Mouse (Mus musculus) forelimb bud, embryonic 11.5 days (tissue): ENCODE measurements around the gene Tspo2.
A peak's percentile ranks its signal among the peaks of the same experiment; 100 is the strongest.

ENCODE experiments used
- DNase-seq: peaks from one replicate; pipeline ENCODE4 v3.0.0-alpha.2; 2012; ENCODE audit warnings: low read depth, low spot score

The Tspo2 gene

DNA sequence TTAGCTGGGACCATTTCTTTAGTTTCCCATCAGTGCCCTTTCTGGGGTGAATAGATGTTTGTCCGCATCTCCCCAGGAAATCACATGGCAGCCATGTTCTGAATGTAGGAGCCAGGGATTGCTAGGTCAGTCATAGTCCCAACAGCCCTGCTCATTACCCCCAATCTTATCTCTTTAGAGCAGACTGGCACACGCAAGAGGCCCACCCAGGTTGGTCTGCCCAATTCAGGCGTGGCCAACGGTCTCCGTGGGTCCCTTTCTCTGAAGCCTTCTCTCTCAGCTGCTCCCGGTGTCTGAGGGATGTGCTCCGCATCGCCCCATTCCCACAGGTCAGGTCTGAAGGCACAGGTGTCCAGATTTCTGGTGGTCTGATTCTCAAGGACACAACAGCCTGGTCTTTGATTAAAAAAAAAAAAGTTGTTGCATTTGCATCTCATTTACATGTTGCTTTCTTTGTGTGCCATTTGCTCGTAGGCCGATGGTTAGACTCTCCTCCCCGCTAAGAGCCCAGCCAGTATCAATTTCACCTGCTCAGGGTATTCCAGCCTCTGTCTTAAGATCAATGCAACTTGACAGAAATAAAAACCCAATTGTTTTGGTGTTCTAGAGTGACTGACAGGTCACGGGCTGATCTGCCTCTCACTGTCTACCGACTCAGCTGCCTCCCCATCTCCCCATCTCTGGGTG lies 513 bp downstream of the Tspo2 start:
- DNase-seq, result no peak

DNA sequence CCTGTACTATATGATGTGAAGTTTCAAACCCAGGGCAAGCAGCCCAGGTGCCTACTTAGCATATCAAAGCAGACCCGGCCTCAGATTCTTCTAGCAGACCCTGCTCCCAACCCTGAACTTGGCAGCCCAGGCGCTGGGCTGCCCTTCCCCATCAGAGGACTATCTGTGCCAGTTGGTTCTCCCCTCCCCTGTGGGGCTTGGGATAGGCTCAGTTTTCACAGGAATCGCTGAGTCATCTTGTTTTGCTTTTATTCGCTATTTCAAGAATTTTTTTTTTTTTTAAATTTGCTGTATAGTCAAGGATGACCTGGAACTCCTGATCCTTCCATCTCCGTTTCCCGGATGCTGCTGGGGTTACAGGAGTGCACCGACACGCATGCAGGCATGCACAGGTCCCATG lies 3.6 kb downstream of the Tspo2 start:
- no peak for DNase-seq

DNA sequence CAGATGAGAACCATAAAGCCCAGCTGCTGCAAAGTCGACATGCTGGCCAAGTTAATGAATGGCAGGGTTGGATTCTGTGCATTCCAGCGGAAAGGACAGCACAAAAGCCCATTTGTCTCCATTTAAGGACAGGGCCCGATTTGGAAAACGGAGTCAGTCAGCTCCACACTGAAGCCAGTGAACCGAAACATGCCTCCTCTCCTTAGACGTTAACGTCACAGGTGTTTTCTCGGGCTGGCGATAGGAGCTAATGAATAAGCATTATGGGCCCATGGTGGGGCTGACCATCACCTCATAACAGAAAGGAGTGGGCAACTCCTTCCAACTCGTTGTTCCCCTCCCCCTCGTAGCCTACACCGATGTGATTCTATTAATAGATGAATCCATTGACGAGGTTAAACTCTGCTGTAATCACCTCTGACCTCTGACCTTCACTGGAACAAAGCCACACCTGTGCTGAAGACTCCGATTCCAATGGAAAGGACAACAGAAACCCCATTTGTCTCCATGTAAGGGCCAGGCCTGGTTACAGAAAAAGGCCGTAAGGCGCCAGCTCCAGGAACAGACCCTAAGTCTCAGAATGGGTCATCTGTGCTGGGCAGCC lies 7.7 kb downstream of the Tspo2 start:
- DNase-seq, result no peak

DNA sequence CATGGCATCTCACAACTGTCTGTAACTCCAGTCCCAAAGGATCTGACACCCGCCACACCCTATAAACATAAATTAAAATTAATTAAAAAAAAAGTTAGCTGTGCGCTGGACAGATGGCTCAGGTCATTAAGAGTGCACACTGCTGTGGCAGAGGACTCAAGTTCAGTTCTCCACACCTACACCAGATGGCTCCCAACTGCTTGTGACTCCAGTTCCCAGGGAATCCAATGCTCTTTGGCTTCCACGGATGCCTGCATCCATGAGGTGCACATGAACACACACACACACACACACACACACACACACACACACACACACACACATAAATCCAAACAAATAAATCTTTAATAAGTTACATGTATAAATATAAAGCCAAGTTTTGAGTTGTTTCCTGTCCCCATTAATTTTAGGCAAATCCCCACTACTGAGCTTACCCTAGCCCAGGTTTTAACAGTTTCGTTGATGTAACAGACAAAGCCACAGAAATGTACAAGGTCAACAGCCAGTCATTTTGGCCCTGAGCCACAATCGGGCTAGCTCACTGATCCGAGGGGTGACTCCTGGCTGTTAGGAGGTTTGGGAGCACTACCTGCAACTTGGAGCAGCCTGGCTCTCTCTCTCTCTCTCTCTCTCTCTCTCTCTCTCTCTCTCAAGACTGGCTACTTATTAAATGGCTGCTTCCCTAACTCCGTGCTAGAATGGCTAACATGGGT lies 8.4 kb downstream of the Tspo2 start:
- DNase-seq, result peak; percentile 44

DNA sequence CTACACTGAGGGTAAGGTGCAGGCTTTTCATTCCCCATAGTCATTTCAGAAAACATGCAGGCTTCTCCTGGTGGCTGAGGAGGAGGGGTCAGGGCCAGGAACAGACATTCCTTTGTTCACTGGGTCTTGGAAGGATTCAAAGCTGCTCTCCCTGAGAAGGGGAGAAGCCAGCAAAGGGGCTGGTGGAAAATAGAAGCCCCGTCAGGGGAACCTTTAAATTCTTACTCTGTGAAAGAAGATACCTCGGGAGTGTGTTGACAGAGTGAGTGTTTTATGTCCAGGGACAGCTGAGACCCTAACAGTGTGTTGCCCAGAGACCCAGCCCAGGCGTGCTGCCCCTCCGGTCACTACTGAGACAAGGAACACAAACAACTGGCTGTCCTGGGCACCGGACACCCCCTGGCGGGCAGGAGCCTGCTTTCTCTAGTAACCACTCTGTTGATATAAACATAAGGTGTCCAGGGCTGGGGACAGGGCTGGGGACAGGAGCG lies 13.9 kb downstream of the Tspo2 start:
- DNase-seq, result peak; percentile 82

DNA sequence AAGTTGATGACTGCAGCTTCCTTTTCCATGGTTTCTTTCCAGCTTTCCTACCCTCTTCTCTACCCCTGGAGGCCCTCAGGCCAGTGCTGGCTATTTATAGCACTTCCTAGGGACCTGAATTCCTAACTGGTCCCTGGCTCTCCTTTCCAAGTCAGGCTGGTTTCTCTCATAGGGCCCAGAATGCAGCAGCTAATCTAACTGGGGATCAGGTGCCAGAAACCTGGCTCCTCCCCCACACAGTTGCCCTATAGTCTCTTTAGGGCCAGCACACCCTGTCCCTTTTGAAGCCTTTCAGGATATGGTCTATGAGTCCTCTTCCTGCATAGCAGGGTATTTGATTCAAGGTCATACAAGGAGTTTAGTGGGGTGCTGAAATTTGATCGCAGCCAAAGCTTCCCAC lies 14.8 kb downstream of the Tspo2 start:
- DNase-seq, result no peak

DNA sequence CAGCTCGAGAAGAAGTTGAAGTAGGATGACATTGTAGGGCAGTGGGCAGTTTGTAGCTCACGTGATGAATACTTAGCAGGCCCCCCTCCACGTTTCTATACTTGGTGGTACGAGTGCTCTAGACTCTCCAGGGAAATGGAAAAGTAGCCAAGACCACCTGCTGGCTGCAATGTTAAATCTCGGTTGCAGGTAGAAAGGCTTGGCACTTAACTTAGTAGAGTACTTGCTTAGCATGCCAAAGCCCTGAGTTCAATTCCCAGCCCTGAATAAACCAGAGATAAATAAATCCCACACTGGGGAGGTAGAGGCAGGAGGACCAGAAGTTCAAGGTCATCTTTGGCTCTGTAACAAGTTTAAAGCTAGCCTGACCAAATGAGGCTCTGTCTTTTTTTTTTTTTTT lies 16.8 kb downstream of the Tspo2 start:
- DNase-seq, result no peak

DNA sequence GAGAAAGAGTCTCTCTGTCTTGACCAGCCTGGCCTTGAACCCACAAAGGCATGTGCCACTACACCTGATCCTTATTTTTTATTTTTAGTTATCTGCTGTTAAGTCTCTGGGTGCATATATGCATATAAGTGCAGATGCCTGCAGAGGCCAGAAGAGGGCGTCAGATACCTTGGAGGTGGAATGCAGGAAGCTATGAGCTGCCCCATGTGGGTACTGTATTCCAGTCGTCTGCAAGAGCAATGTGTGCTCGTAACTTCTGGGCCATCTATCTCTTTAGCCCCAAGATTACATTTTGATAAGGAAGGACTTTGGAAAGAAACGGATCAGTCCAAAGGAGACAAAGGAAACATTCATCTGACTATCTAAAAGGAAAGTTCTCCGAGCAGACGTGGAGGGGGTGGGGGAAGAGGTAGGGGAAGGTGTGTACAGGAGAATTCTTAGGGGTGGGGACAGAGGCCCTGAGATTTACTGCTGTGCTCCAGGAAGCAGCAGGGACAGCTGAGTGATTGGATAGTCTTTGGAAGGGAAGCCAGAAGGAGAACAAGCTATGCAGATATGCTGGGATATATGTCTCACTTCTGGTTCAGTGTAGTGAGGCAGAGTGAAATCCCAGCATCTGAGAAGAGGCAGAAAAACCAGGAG lies 17.5 kb downstream of the Tspo2 start:
- DNase-seq, result no peak

DNA sequence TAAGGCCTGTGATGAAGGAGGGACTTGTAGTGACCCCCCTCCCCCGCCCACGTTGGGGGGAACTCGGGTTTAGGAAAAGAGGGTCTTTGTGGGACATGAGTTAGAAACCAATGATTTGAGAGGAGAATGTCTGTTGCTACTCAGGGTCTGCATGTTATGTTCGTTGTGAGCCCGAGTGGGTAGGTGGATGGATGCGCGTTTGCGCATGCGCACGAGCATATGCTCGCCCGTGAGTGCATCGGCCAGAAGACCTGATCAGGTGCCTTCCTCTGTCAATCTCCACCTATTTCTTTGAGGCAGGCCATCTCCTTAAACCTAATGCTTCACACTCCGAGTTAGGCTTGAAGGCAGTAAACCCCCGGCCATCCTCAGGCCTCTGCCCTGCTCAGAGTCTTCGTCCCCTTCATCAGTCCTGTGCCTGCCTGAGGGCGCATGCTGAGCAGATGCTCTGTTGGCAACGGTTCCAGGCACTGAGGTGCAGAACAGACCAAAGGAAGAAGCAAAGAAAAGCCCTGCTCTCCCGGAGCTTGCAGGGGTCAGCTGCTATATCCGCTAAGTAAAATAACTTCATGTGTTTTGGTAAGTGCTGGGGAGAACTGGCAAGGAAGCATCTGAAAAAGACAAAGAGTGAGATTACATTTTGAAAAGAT lies 18.2 kb downstream of the Tspo2 start:
- no peak for DNase-seq

DNA sequence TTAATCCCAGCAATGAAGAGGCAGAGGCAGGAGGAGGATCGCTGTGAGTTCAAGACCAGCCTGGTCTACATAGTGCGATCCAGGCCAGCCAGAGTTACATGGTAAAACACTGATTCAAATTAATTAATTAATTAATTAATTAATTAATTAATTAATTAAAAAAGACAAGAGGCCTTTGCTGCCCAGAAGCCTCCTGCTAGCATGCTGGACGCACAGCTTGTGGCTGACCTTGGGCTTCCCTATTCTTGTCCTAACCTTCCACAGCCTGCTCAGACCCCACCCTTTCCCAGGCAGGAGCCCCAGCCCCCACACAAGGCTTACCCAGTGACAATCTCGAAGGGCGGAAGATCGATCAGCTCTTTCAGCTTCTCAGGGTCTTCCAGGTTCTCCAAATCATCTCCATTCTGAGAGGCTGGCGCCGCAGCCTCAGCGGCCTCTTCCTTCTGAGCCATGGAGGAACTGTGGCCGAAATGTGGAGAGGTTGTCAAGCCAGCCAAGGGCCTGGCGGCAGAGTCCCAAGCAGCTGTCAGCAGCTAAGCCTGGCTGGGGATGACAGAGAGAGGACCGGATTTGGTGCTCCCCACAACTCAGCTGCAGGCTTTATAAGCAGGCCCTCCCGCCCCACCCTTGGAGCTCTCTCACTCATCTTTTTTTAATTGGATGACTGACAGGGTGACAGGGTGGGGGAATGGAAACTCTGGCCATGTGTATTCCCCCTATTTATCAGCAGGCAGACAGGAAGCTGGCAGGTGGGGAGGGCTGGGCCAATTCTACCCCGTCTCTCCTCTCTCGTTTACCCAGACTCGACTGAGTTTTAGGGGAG lies 19.0 kb downstream of the Tspo2 start, which contains the start of gene Apobec2:
Gene Apobec2 (minus strand): TSS at position 773 of the 823 bp plus-strand sequence.
- DNase-seq, result no peak

DNA sequence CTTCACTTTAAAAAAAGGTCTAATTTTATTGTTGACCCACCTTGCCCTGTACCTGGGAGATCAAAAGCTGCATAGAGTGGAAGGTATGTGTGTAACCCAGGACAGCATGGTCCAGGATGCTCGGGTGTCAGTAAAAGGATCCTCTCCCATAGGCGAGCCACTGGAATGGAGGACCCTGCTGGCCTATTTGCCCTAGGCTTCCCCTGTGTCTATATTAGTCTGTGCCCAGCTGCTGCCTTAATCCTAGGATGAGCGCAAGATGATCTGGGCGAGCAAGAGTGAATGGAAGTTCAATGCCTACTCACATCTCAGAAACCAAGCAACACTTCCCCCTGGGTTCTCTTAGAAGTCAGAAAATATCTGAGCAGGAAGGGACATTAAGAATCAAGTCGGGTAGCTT lies 20.3 kb downstream of the Tspo2 start:
- DNase-seq, result no peak

DNA sequence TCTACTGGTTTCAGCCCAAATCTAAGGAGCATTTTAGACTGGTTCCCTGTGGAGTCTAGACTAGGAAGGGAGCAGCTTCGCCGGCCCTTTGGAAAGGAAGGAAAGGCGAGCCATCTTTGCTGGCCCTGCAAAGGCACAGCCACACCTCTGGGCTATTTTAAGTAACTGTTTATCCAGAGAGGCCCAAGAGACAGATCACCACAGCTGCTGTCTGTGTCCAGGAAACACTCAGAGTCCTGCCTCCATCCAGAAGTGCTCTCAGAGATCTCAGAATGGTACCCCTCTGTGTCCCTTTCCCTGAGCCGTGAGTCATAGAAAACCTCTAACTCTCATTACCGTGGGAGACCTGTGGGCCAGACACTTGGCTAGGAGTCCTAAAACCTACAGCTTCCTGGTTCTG lies 20.9 kb downstream of the Tspo2 start:
- no peak for DNase-seq

DNA sequence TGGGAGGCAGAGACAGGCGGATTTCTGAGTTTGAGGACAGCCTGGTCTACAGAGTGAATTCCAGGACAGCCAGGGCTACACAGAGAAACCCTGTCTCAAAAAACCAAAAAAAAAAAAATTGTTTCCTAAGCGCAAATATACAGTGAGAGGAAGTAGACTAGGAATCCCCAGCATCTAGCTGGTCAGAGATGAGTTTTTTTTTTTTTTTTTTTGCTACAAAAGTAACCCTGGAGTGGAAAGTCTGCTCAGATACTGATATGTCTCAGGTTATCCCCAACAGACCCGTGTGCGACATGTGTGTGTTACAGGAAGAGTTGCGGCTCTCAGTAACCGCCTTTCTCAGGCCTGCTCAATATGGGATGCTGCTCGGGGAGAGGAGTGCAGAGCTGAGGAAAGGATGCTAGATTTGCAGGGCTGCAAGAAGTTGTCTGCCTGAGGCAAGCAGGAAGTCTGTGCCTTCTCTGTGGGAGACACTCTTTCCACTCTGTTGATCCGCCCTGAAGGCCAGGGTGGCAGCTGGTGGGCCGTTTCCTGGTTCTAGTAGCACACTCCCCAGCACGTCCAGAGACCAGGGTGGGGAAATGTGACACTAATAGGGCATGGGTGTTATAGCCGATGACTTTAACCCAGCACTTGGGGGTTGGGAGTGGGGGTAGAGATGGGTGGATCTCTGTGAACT lies 23.3 kb downstream of the Tspo2 start:
- DNase-seq, result no peak

DNA sequence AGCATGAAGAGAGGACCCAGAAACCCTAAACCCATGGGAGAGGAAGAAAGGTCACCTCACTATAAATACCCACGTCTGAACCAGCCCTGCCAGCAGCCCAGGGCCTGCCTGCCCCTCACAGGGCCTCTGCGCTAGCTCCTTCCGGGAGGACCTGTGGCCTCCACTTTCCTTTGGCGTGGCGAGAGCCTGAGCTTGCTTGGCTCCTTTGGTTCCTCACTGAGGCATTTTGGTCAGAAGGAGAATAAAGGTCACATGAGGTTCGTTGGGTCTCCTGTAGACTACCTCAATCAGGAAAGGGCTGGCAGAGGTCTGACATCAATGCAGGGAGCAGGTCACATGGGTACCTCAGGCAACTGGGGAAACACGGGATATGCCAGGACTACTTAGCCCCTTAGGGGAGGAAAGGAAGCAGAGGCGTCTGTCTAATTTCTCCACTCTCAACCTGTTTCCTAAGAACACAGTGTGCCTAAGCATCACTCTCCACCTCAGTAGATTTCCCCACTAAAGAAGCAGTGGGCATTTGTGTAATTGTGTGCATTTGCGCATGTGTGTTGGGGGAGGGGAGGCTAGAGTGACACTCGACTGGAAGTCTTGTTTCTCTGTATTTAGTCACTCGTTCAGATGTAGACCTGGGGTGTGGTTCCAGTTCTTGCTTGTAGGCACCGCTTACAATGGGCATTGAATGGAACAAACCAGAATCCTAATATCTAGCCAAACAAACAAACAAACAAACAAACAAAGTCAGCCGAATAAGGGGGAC lies 24.2 kb downstream of the Tspo2 start:
- no peak for DNase-seq

DNA sequence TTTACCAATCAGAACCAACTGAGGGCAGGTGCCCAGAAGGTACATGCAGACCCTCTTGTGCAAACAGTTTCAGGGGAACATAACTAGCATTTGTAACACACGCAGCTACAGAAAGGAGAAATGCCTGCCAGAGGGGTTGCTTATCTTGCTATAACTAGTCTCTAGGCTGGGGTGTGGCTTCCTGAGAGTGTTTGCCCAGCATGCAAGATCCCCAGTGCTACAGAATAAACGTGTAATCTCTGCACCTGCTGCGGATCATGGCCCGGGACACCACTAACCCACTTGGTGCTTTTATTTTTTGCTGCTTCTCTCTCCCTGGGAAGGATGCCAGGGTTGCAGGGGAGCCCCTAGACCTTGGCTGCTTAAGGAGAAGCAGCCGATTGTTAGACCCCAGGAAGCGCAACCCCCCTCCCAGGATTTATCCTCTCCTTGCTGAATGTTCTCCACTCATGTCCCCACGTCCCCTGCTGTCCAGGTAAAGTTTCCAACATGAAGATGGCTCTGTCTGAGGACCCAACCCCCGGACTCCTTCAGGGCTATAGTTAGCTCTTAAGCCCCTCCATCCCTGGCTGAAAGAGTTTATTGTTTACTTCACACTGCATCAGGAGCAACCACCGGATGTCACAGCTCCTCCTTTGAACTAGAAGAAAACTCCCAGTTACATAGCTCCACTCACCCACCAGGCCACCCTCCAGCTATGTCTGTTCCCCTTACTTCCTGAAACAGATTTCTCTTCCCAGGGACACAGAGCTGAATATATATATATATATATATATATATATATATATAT lies 25.3 kb downstream of the Tspo2 start:
- DNase-seq, result no peak

DNA sequence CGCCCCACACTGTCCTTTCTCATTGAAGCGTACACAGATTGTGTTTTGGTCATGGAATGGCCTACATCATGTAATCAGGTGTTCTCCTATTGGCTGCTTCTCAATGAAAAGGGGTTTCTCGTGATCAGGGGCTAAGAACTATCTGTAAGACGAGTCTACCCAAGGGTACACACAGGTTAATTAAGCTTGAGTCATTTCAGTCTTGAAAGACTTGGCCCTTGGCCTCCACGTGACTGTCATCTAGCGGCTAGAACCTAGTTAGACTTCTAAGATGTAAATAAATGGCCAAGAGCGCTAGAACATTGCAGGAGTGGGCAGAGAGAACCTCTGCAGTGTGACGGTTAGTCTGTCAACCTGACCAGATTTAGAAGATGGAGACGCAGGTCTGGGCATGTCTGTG lies 27.1 kb downstream of the Tspo2 start:
- DNase-seq, result no peak

DNA sequence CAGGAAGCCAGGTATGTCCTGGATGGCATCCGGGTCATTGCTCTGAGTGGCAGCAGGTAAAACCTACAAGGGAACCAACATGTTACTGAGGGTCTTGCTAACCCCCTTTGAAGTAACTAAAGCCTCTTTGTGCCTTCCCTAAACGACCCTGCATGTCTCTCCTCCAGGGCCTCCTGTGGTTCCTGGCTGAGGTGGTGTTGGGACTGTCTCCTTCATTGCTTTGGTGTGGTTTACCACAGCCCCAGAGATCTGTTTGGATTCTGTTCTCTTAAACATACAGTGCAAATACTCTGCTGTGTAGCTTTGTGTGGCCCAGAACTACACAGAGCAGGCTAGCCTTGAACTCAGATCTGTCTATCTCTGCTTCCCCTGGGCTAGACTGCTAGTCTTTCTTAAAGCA lies 31.8 kb downstream of the Tspo2 start:
- no peak for DNase-seq

DNA sequence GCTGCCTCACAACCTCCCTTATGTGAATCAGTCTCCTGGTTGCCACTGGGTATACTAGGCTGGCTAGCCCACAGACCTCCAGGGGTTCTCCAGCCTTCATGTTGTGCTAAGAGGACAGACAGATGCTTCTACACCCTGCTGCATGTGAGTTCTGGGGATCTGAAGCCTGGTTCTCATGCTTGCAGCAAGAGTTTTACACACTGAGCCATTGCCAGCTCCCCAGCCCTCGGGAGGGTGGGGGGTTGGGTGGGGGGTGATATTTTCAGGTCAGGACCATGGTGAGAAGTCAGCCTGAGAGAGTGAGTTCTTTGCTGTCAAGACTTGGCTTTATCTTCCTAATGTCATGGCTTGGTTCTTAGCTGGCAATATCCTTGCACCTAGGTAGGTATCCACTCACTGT lies 32.5 kb downstream of the Tspo2 start:
- no peak for DNase-seq

DNA sequence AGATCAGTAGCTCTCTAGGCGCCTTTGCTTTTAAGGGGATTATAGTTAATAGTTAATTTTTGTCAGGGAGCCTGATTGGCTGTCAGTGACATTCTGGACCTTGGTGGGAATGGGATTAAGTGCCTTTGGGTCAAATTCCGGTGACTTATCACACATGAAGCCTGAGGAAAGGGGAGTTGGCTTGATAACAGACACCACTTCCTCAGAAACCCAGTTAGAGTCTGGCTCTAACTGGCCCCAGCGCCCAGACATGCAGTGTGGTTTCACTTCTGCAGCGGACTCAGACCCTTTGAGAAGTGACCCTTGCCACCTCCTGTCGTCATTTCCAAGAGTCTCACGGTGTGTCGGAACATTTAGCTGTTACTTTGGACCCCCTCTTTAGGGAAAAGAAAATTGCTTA lies 33.1 kb downstream of the Tspo2 start:
- no peak for DNase-seq
